Mouse (Mus musculus): ENCODE results near the gene Zfp81. TPM values are rescaled to one million over a fixed set of nuclear protein-coding genes. Genes with fewer than 3 reads are reported as not detected.

Gene Zfp81
- polyA plus RNA-seq, 1 experiment = 3.9 TPM

Other genes starting within 250 kb of the Zfp81 start
- 43.9 and 48.7 TPM in 2 replicates for gene Morc2b, start 219.2 kb downstream of the Zfp81 start, polyA plus RNA-seq (2012; rRNA removed)
- gene Olfr55, start 190.4 kb downstream of the Zfp81 start, polyA plus RNA-seq (2012; rRNA removed) = not detected in 2 replicates
- not detected in 2 replicates for gene Olfr239, start 167.6 kb downstream of the Zfp81 start, polyA plus RNA-seq (2012; rRNA removed)
- 0.16 and 0.24 TPM in 2 replicates for gene Olfr1564, start 137.2 kb downstream of the Zfp81 start, polyA plus RNA-seq (2012; rRNA removed)
- 1.6 and 2.2 TPM in 2 replicates for gene Zfp955a, start 103.7 kb downstream of the Zfp81 start, polyA plus RNA-seq (2012; rRNA removed)
- gene Olfr63, start 94.2 kb downstream of the Zfp81 start, polyA plus RNA-seq (2012; rRNA removed) = not detected in 2 replicates
- gene Zfp955b, start 69.3 kb downstream of the Zfp81 start, polyA plus RNA-seq (2012; rRNA removed) = 2.3 and 2.5 TPM in 2 replicates
- 0.37 and 0.77 TPM in 2 replicates for gene Zfp101, start 35.8 kb upstream of the Zfp81 start, polyA plus RNA-seq (2012; rRNA removed)
- gene Actl9, start 74.0 kb upstream of the Zfp81 start, polyA plus RNA-seq (2012; rRNA removed) = 471 and 507 TPM in 2 replicates
- 7.4 and 7.9 TPM in 2 replicates for gene Adamts10, start 165.3 kb upstream of the Zfp81 start, polyA plus RNA-seq (2012; rRNA removed)
- gene Myo1f, start 196.8 kb upstream of the Zfp81 start, polyA plus RNA-seq (2012; rRNA removed) = 0.27 and 0.46 TPM in 2 replicates